Mouse (Mus musculus): ENCODE data around the gene Phf2. TPM values are rescaled to one million over a fixed set of nuclear protein-coding genes. Genes with fewer than 3 reads are reported as not detected.

Phf2 gene
- polyA plus RNA-seq, 1 experiment from 2014 or later, result 1.6 TPM

DNA sequence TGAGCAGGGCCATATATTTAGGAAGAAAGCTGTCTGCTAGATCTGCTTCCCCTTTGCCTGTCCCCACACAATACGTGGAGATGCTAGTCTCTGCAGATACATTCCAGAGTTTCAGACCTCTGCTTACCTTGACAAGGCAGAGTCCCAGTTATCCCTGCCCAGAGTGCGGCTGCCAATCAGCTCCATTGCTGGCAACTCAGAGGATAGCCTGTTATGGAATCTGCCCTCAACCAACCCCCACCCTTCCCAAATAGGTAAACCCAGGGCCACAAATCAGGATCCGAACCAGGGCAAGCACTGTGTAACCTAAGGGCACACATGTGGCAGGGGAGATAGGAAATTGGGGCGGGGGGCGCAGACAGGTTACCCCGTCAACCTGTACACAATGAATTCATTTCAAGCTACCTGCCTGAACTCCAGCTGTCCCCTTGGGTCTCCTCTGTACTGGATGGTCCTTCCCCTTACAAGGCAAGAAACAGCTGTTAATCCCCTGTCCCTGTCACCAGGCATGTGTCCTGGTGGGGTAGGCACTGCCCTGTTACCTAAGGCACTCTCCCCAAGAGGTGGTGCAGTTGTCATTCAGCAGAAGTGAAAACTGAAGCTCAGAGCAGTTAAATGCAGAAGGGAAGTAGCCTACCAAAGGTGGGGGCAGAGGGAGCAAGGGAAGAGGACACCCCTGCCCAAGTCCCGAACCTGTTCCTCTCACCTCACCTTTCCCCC, 1.1 kb upstream of the Phf2 start:
- Histone ChIP-seq H3K9me3 (ENCODE audit: low read length) (no peaks in the 10 kb centered on the region), H3K4me2 (ENCODE audit: low read depth, low read length) (peak overlapping the region; percentile 95), H3K36me3 (replicated peaks; ENCODE audit: insufficient read depth, low read length) (0 out of 2 replicates have a peak, but pooled peaks cover 3% of the 10 kb centered on the region), H3K9ac (replicated peaks) (peak overlapping the region; percentile 97; the same call in 1 of the 2 replicates), H3K4me3 (ENCODE audit: low read depth, low read length) (peak overlapping the region; percentile 86), H3K27ac (ENCODE audit: low read depth) (peak overlapping the region; percentile 92; the same call in 1 of the 2 replicates), H3K4me1 (ENCODE audit: insufficient read depth) (peaks cover 35% of the 10 kb centered on the region), H3K27me3 (ENCODE audit: insufficient read depth, low read length) (no peaks in the 10 kb centered on the region)
- peak; percentile 38 for ATAC-seq
- 52% methylated on average over 7 of the region's 7 CpGs for WGBS (ENCODE audit: insufficient replicate concordance)
- no peak for TF ChIP-seq EP300 (IDR thresholded peaks at IDR 0.05; ENCODE audit: low read depth)
- TF ChIP-seq CTCF (IDR thresholded peaks at IDR 0.05; ENCODE audit: low read depth), result peak; percentile 40
- peak; percentile 45 for DNase-seq

DNA sequence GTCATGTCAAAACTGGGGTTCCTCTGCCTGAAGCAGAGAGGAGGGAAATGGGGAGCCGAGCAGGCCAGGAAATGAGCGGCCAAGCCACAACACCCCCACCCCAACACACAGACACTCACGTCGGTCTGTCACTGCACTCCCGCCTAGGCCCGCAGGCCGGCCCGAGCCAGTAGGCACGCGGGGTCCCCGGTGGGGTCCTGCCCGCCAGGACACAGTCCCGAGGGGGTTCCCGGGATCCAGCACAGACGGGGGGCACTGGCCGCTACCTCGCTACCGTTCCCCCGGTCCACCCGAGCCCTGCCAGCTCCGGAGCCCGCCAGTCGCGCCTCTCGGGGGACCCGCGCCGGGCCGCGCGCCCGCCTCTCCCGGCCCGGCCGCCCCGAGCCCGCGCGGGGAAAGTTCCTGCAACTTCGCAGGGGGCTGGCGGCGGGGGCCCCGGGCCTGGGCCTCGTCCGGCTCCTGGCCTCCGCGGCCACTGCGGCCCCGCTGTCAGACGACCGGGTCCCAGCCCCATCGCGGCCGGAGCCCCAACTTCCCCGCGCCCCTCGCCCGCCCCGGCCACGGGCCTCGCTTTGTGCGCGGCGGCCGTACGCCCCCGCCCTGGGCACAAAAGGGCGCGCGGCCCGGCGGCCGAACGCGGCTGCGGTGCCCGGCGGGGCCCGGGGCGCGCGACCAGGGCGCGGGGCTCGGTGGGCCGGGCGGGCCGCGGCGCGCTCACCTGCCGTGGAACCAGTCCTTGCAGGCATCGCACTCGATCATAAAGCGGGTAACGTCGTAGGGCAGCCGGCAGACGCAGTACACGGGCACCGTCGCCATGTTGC, 759 bp downstream of the Phf2 start:
- peak overlapping the region; percentile 97 for H3K9ac ChIP-seq (replicated peaks)
- peaks cover 41% of the 10 kb centered on the region for H3K4me1 ChIP-seq (ENCODE audit: insufficient read depth)
- H3K4me2 ChIP-seq (ENCODE audit: low read depth, low read length), result peak overlapping the region; percentile 95
- no peaks in the 10 kb centered on the region for H3K9me3 ChIP-seq (ENCODE audit: low read length)
- H3K27me3 ChIP-seq (ENCODE audit: insufficient read depth, low read length), result no peaks in the 10 kb centered on the region
- H3K36me3 ChIP-seq (replicated peaks; ENCODE audit: insufficient read depth, low read length), result 0 out of 2 replicates have a peak, but pooled peaks cover 3% of the 10 kb centered on the region
- ATAC-seq, result peak; percentile 65
- TF ChIP-seq CTCF (IDR thresholded peaks at IDR 0.05; ENCODE audit: low read depth) (no peak), EP300 (IDR thresholded peaks at IDR 0.05; ENCODE audit: low read depth) (no peak)
- WGBS (ENCODE audit: insufficient replicate concordance), result under 1% methylated on average over 54 of the region's 102 CpGs
- peak overlapping the region; percentile 92 for H3K27ac ChIP-seq (ENCODE audit: low read depth)
- peak overlapping the region; percentile 69 for H3K4me3 ChIP-seq (ENCODE audit: low read depth, low read length)
- peak; percentile 63 for DNase-seq

DNA sequence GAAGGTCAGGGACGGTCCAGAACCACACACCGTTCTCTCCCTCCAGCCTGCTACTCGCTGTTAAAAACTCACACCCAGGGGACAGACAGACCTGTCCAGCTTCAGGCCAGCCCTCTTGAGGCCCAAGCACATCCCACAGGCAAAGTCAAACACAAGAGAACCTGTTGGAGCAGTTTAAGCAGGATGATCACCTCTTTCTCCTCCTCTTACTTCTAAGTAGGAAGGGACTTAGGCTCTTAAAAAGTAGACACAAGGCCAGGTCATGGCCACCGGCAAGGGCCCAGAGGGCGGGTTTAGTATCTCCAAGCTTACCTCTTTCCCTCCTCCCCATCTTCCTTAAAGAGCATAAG, 1.3 kb downstream of the Phf2 start:
- Histone ChIP-seq H3K4me3 (ENCODE audit: low read depth, low read length) (peak overlapping the region; percentile 69), H3K9ac (replicated peaks) (peak overlapping the region; percentile 97), H3K4me2 (ENCODE audit: low read depth, low read length) (peak overlapping the region; percentile 95), H3K9me3 (ENCODE audit: low read length) (no peaks in the 10 kb centered on the region), H3K36me3 (replicated peaks; ENCODE audit: insufficient read depth, low read length) (0 out of 2 replicates have a peak, but pooled peaks cover 3% of the 10 kb centered on the region), H3K27ac (ENCODE audit: low read depth) (peak overlapping the region; percentile 92), H3K4me1 (ENCODE audit: insufficient read depth) (peaks cover 41% of the 10 kb centered on the region), H3K27me3 (ENCODE audit: insufficient read depth, low read length) (no peaks in the 10 kb centered on the region)
- DNase-seq (no peak), ATAC-seq (peak; percentile 10)
- TF ChIP-seq CTCF (IDR thresholded peaks at IDR 0.05; ENCODE audit: low read depth) (no peak), EP300 (IDR thresholded peaks at IDR 0.05; ENCODE audit: low read depth) (no peak)
- 9% methylated on average over 5 of the region's 5 CpGs for whole genome bisulfite sequencing (ENCODE audit: insufficient replicate concordance)

DNA sequence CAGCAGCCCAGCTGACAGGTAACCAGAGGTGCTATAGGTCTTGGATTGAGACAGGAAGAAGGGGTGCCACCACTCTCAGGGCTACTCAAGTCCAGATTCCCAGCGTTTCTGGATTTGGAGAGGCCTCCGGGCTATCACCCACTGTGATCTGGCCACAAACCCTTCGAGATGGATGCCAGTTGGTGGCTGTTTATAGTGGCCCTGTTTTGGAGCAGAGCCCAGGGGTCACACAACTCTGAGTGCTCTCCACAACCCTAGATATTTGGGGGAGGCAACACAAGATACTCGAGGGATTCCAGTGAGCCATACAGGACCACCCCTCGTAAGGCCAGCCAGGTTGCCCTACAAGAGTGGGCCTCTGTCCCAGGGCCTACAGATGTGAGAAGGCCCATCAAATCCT, 1.8 kb downstream of the Phf2 start:
- Histone ChIP-seq H3K27ac (ENCODE audit: low read depth) (peak overlapping the region; percentile 92), H3K4me2 (ENCODE audit: low read depth, low read length) (peak overlapping the region; percentile 95), H3K9me3 (ENCODE audit: low read length) (no peaks in the 10 kb centered on the region), H3K9ac (replicated peaks) (peak overlapping the region; percentile 97), H3K27me3 (ENCODE audit: insufficient read depth, low read length) (no peaks in the 10 kb centered on the region), H3K36me3 (replicated peaks; ENCODE audit: insufficient read depth, low read length) (0 out of 2 replicates have a peak, but pooled peaks cover 3% of the 10 kb centered on the region), H3K4me1 (ENCODE audit: insufficient read depth) (peaks cover 41% of the 10 kb centered on the region), H3K4me3 (ENCODE audit: low read depth, low read length) (peak overlapping the region; percentile 69)
- WGBS (ENCODE audit: insufficient replicate concordance), result 15% methylated on average over 5 of the region's 5 CpGs
- ATAC-seq (no peak), DNase-seq (no peak)
- TF ChIP-seq EP300 (IDR thresholded peaks at IDR 0.05; ENCODE audit: low read depth) (no peak), CTCF (IDR thresholded peaks at IDR 0.05; ENCODE audit: low read depth) (no peak)

DNA sequence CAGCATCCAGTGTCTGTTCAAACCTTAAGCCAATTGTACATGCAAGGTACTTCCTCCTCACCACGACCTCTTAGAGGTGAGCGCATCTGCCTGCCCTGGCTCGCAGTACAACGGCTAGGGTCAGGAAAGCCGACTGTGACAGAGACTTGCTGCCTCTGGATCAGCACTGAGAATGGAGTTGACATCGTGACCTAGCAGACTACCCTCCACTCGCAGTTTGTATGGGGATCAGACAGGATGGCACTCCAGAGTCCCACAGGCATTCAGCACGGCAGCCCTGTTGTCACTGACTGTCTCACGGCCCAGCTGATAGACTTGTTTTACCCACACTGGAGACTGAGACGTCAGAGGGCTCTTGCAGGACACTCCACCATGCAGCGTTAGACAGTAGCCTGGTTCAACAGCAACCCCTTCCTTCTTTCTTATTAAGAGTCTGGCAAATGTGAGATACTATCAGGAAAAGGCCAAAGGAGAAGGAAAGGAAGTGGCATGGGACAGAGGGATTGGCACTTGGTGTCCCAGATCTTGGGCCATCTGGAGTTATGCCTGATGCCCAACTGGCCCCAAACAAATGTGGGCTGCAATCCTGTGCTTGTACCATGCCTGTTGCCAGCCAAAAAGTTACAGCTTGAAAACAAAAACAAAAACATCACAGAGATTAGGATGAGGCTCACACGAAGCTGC, 6.1 kb downstream of the Phf2 start:
- 61% methylated on average over 12 of the region's 12 CpGs for WGBS (ENCODE audit: insufficient replicate concordance)
- H3K9me3 ChIP-seq (ENCODE audit: low read length), result no peaks in the 10 kb centered on the region
- ATAC-seq, result no peak
- no peaks in the 10 kb centered on the region for H3K27me3 ChIP-seq (ENCODE audit: insufficient read depth, low read length)
- peaks cover 40% of the 10 kb centered on the region for H3K4me1 ChIP-seq (ENCODE audit: insufficient read depth)
- no peak overlapping the region for H3K4me3 ChIP-seq (ENCODE audit: low read depth, low read length)
- 0 out of 2 replicates have a peak, but pooled peaks cover 3% of the 10 kb centered on the region for H3K36me3 ChIP-seq (replicated peaks; ENCODE audit: insufficient read depth, low read length)
- H3K27ac ChIP-seq (ENCODE audit: low read depth), result 0 out of 2 replicates have a peak overlapping the region, but pooled peaks have one; percentile 19
- H3K4me2 ChIP-seq (ENCODE audit: low read depth, low read length), result no peak overlapping the region
- TF ChIP-seq EP300 (IDR thresholded peaks at IDR 0.05; ENCODE audit: low read depth) (no peak), CTCF (IDR thresholded peaks at IDR 0.05; ENCODE audit: low read depth) (no peak)
- no peak for DNase-seq
- H3K9ac ChIP-seq (replicated peaks), result no peak overlapping the region
